Mouse (Mus musculus): Measurements from ENCODE around the gene Prtn3.

DNA sequence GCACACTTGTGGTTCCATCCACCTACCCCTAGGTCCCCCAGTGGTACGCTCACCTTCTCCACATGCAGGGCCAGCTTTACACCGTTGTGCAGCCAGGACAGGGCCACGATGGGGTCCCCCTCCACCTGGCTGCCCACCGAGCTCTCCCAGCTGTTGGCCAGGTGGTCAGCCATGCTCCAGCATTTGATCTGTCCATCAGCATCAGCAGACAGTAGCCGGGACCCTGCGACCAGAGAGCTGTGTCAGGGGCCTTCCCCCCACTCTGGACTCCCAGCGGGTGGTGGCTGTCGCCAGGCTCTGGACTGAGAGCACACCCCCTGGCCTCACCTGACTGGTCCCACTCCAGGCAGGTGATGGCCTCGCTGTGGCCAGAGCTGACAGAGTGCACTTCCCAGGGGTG, 32.4 kb downstream of the Prtn3 start:
- TF ChIP-seq EP300 (optimal IDR thresholded peaks at IDR 0.05) (no peak), CTCF (IDR thresholded peaks at IDR 0.05; ENCODE audit: low read depth) (no peak)

Measured in stomach, postnatal 0 days (tissue).